Mouse (Mus musculus) ES-E14 (cell line): ENCODE measurements at regions not wholly inside any gene's neighbourhood (a gene's known extent, or its start where the extent isn't known, plus 50 kb on each side); places are given as distances from the start of the nearest gene placed in this dataset.

Experiments
- DNase-seq: peaks from one replicate; pipeline ENCODE4 v3.0.0-alpha.2; 2013; ENCODE audit warnings: low read depth, low spot score
- H3K27ac ChIP-seq: 2 replicates; pipeline ENCODE4 v1.5.1; 2012; ENCODE audit warnings: low read depth, mild to moderate bottlenecking, low read length, moderate library complexity, mixed read lengths; ENCODE audit not compliant: poor library complexity, insufficient read depth, severe bottlenecking
- H3K36me3 ChIP-seq: 2 replicates; pipeline ENCODE4 v1.6.1; 2012; ENCODE audit warnings: mild to moderate bottlenecking, low read length, moderate library complexity, mixed read lengths; ENCODE audit not compliant: control insufficient read depth, poor library complexity, insufficient read depth, severe bottlenecking
- H3K4me1 ChIP-seq, 2 experiments: fragments of 150-350 bp in 1 of 2; sonication (generic) in 1 of 2; 2 replicates each; pipeline ENCODE4 v1.6.1; 2012; ENCODE audit warnings: low read length in 2 of 2, mild to moderate bottlenecking in 1 of 2, mixed read lengths in 1 of 2; ENCODE audit not compliant: control insufficient read depth in 2 of 2, insufficient read depth in 2 of 2, poor library complexity in 1 of 2
- H3K4me3 ChIP-seq, 2 experiments: fragments of 150-350 bp in 1 of 2; sonication (generic) in 1 of 2; 2 replicates each; pipeline ENCODE4 v1.5.1; 2012; ENCODE audit warnings: low read length in 2 of 2, low read depth in 1 of 2, mild to moderate bottlenecking in 1 of 2, mixed read lengths in 1 of 2; ENCODE audit not compliant: insufficient read depth in 1 of 2, poor library complexity in 1 of 2, severe bottlenecking in 1 of 2
- H3K9ac ChIP-seq: 2 replicates; pipeline ENCODE4 v1.6.1; 2012; ENCODE audit warnings: low read depth, mild to moderate bottlenecking, low read length, mixed read lengths; ENCODE audit not compliant: poor library complexity, insufficient read depth, severe bottlenecking
- H3K9me3 ChIP-seq: fragments of 150-350 bp; sonication (generic); 2 replicates; pipeline ENCODE4 v1.6.1; 2012; ENCODE audit warnings: low read depth, mild to moderate bottlenecking, low read length; ENCODE audit not compliant: control insufficient read depth, insufficient read depth
- CHD2 ChIP-seq: IDR thresholded peaks from 2 replicates; pipeline ENCODE4 v1.6.1; 2014; ENCODE audit warnings: mild to moderate bottlenecking, low read depth, low read length, inconsistent platforms
- HCFC1 ChIP-seq: IDR thresholded peaks from 2 replicates; pipeline ENCODE4 v1.6.1; 2012; ENCODE audit warnings: low read length, inconsistent platforms, borderline replicate concordance; ENCODE audit not compliant: insufficient read depth
- MAFK ChIP-seq: IDR thresholded peaks from 2 replicates; pipeline ENCODE4 v1.6.1; 2014; ENCODE audit warnings: mild to moderate bottlenecking, low read depth, low read length, inconsistent platforms; ENCODE audit not compliant: insufficient read depth
- ZC3H11A ChIP-seq: IDR thresholded peaks from 2 replicates; pipeline ENCODE4 v1.6.1; 2012; ENCODE audit warnings: low read depth, mild to moderate bottlenecking, inconsistent platforms, low read length, borderline replicate concordance
- ZNF384 ChIP-seq: IDR thresholded peaks from 2 replicates; pipeline ENCODE4 v1.6.1; 2012; ENCODE audit warnings: low read depth, low read length, inconsistent platforms
- in situ Hi-C, 2 experiments: fragments of 600-800 bp; cut with MboI; formaldehyde crosslinking; loops; one replicate each; pipeline ENCODE4 v1.15.1; 2025; ENCODE audit warnings: low sequenced_read_pairs in 2 of 2, inconsistent platforms in 1 of 2; ENCODE audit not compliant: unreplicated experiment in 2 of 2

DNA sequence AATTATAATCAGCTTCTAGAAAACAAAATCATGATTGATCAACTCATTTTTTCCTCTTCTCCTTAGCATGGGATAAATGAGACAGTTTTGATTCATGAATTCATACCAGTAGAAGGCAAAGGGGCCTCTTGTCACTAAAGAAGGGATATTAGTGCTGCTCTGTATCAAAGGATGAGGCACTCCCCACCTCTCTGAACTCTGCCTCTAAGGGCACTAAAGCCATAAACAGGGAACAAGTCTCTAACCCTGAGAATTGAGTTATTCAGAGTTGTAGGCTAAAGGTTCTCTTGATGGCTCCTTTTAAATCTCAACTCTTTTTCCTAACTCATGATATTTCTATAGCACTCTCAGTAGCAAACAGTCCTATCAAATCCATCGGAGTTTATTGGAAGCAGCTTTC is 442.8 kb downstream of the Dync2h1 start:
- Histone ChIP-seq H3K9me3 (no peaks in the 10 kb centered on the region), H3K36me3 (no peaks in the 10 kb centered on the region), H3K9ac (no peak overlapping the region), H3K27ac (no peak overlapping the region), H3K4me3 (no peak overlapping the region), H3K4me1 (no peaks in the 10 kb centered on the region)
- DNase-seq: no peak
- in situ Hi-C loops: no loop called here
- TF ChIP-seq CHD2: no peak
- no peak for TF ChIP-seq MAFK
- TF ChIP-seq ZNF384: no peak
- no peak for TF ChIP-seq ZC3H11A
- TF ChIP-seq HCFC1: no peak

- in situ Hi-C loops: no loop called here
- Histone ChIP-seq H3K27ac (no peak overlapping the region), H3K4me1 (no peaks in the 10 kb centered on the region), H3K4me3 (no peak overlapping the region), H3K9ac (no peak overlapping the region), H3K36me3 (no peaks in the 10 kb centered on the region), H3K9me3 (no peaks in the 10 kb centered on the region)
- peak; percentile 11 for DNase-seq
- no peak for TF ChIP-seq HCFC1
- no peak for TF ChIP-seq CHD2
- no peak for TF ChIP-seq ZC3H11A
- no peak for TF ChIP-seq MAFK
- TF ChIP-seq ZNF384: no peak
These were observed 447.8 kb downstream of the Dync2h1 start for GRCm38 (mm10) chr9:6736411-6736810.

- Histone ChIP-seq H3K9ac (no peak overlapping the region), H3K27ac (no peak overlapping the region), H3K36me3 (no peaks in the 10 kb centered on the region), H3K4me3 (no peak overlapping the region), H3K9me3 (no peaks in the 10 kb centered on the region), H3K4me1 (no peaks in the 10 kb centered on the region)
- in situ Hi-C loops: no loop called here
- TF ChIP-seq CHD2 (no peak), ZC3H11A (no peak), HCFC1 (no peak), MAFK (no peak), ZNF384 (no peak)
- no peak for DNase-seq
These were observed 456.8 kb upstream of the Ddi1 start for GRCm38 (mm10) chr9:6726411-6726810.

DNA sequence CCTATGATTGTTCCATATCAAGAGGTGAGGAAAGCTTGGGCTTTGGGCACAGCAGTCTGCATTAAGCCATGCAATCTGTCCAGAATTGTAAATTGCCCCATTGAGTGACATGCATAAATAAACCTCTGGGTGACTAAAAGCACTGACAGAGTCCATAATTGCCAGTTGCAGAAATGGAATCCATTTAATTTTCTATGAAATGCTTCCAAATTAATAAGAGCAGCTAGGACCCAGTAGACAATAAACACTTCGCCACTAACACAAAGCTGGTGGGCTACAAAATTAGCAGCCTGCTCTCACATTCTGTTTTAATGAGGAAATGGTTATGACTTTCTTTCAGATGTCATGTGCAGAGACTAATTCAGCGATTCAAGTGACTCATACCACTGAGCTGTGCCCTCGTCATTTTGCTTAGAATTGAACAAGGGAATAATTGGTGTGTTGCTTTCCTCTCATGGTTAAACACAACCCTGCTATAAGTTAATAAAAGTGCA is 407.6 kb upstream of the Ddi1 start:
- TF ChIP-seq ZC3H11A (no peak), HCFC1 (no peak), MAFK (no peak), CHD2 (no peak), ZNF384 (no peak)
- in situ Hi-C loops: no loop called here
- no peaks in the 10 kb centered on the region for H3K36me3 ChIP-seq

More for the DNA sequence above, 407.6 kb upstream of the Ddi1 start:
- Histone ChIP-seq H3K4me1 (no peaks in the 10 kb centered on the region), H3K9ac (no peak overlapping the region), H3K9me3 (no peaks in the 10 kb centered on the region), H3K27ac (no peak overlapping the region), H3K4me3 (no peak overlapping the region)
- no peak for DNase-seq
